Mouse (Mus musculus) limb, embryonic 11.5 days (tissue): ENCODE results near the gene Pear1. TPM values are rescaled to one million over a fixed set of nuclear protein-coding genes. Genes with fewer than 3 reads are reported as not detected.

Experiments
- ATAC-seq: fragments of 200-750 bp; cut with Nextera tagmentation; 2 replicates; pipeline ENCODE4 v1.8.0; 2017; ENCODE audit warnings: low read depth; ENCODE audit not compliant: insufficient number of reproducible peaks, low FRiP score, low TSS enrichment
- DNase-seq: peaks from one replicate; pipeline ENCODE4 v3.0.0-alpha.2; 2015; ENCODE audit warnings: low spot score
- H3K27ac ChIP-seq: fragments of 300-500 bp; sonication (generic); replicated peaks from 2 replicates; pipeline ENCODE4 v1.5.1; 2014; ENCODE audit warnings: low read depth, mild to moderate bottlenecking, low read length
- H3K27me3 ChIP-seq: fragments of 300-500 bp; sonication (generic); 2 replicates; pipeline ENCODE4 v1.6.1; 2014; ENCODE audit warnings: mild to moderate bottlenecking, low read length, mixed read lengths; ENCODE audit not compliant: control insufficient read depth, insufficient read depth
- H3K36me3 ChIP-seq: fragments of 300-500 bp; sonication (generic); 2 replicates; pipeline ENCODE4 v1.6.1; 2014; ENCODE audit warnings: mild to moderate bottlenecking, low read length, moderate library complexity, mixed read lengths; ENCODE audit not compliant: control insufficient read depth, insufficient read depth
- H3K4me1 ChIP-seq: fragments of 300-500 bp; sonication (generic); 2 replicates; pipeline ENCODE4 v1.6.1; 2014; ENCODE audit warnings: low read length, mixed read lengths; ENCODE audit not compliant: control insufficient read depth, insufficient read depth
- H3K4me2 ChIP-seq: fragments of 300-500 bp; sonication (generic); 2 replicates; pipeline ENCODE4 v1.6.1; 2014; ENCODE audit warnings: low read depth, mild to moderate bottlenecking, moderate library complexity; ENCODE audit not compliant: severe bottlenecking
- H3K4me3 ChIP-seq: fragments of 300-500 bp; sonication (generic); 2 replicates; pipeline ENCODE4 v1.5.1; 2014; ENCODE audit warnings: low read depth, low read length
- H3K9ac ChIP-seq: fragments of 300-500 bp; sonication (generic); 2 replicates; pipeline ENCODE4 v1.6.1; 2014; ENCODE audit warnings: mild to moderate bottlenecking, low read length
- H3K9me3 ChIP-seq: fragments of 300-500 bp; sonication (generic); 2 replicates; pipeline ENCODE4 v1.6.1; 2016; ENCODE audit warnings: low read length; ENCODE audit not compliant: control insufficient read depth
- WGBS: fragments of 180-500 bp; shearing (Covaris S2); extraction: QIAGEN DNeasy Blood & Tissue Kit; methylation state at CpG from one replicate; pipeline ENCODE4 v1.1.7; 2014; 5-methylcytosine and 5-hydroxymethylcytosine counted together
- polyA plus RNA-seq: library from polyadenylated mRNA; unstranded; fragments of >200 nt; fragmentation: Nextera tagmentation; extraction: Ambion mirVana; gene quantifications from 2 replicates; pipeline ENCODE4 v1.2.1, GENCODE M21; 2014

The Pear1 gene
- polyA plus RNA-seq, 1 experiment from 2014 or later = 11.3 TPM

DNA sequence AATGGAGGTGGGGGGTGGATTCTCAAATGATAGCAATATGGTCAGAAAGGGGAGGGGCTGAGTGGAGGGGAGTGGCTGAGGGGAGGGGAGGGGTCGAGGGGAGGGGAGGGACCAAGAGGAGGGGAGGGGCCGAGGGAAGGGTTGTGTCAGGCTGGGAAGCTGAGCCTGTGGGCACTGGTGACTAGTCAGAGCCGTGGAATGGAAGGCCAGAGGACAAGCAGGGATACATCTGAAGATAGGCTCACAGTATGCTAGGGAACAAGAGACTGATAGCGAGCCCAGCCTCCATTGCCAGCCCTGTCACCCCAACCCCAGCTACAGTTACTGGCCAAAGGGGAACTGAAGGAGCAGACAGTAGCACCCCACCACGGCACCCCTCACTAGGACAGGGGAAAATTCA is 65.5 kb downstream of the Pear1 start:
- Histone ChIP-seq H3K27ac (no peak overlapping the region), H3K4me2 (no peak overlapping the region), H3K4me3 (no peak overlapping the region), H3K9me3 (no peaks in the 10 kb centered on the region), H3K36me3 (0 out of 2 replicates have a peak, but pooled peaks cover 2% of the 10 kb centered on the region), H3K9ac (no peak overlapping the region), H3K27me3 (0 out of 2 replicates have a peak, but pooled peaks cover 2% of the 10 kb centered on the region), H3K4me1 (peaks cover 33% of the 10 kb centered on the region)
- DNase-seq (no peak), ATAC-seq (no peak)
- 57% methylated on average over 4 of the region's 5 CpGs for WGBS

DNA sequence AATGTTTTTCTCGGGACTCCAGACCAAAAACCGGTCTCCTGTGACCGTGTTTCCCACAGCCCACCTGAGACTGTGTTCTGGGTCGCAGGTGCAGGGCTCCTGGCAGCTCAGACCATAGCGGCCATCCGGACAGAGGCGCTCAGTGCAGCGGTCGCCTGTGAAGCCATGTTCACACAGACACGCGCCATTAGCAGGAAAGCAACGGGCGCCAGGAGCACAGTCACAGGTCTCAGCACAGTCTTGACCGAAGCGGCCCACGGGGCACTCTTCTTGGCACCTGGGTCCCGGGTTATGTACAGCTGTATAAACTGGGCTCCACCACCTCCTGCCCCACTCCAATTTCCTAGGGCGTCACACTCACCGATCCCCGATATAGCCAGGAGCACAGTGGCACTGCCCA is 67.6 kb downstream of the Pear1 start:
- DNase-seq (no peak), ATAC-seq (peak; percentile 28; the same call in 1 of the 2 replicates)
- WGBS = 49% methylated on average over 20 of the region's 20 CpGs
- H3K4me2 ChIP-seq = no peak overlapping the region
- H3K4me3 ChIP-seq = no peak overlapping the region
- H3K27me3 ChIP-seq = 0 out of 2 replicates have a peak, but pooled peaks cover 2% of the 10 kb centered on the region
- H3K9me3 ChIP-seq = no peaks in the 10 kb centered on the region
- peaks cover 12% of the 10 kb centered on the region for H3K4me1 ChIP-seq
- no peak overlapping the region for H3K9ac ChIP-seq
- H3K27ac ChIP-seq = no peak overlapping the region
- H3K36me3 ChIP-seq = 0 out of 2 replicates have a peak, but pooled peaks cover 2% of the 10 kb centered on the region

DNA sequence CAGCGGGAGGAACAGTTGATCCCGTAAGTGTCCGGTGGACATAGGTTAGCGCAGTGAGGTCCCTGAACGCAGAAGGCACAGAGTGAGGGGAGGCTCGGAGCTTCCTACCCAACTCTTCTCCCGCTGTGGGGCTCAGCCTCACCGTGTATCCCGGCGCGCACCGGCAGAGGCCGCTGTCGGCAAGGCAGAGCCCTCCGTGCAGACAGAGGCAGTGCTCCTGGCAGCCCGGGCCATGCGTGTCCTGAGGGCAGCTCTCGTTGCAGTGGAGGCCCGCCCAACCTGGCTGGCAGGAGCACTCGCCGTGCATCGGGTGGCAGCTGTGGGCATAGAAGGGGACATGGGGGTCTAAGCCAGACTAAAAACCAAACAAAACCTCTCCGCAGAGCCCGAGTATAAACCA is 68.1 kb downstream of the Pear1 start:
- H3K4me1 ChIP-seq = peaks cover 8% of the 10 kb centered on the region; the same call in 1 of the 2 replicates
- DNase-seq (peak; percentile 93), ATAC-seq (peak; percentile 77)
- no peak overlapping the region for H3K27ac ChIP-seq
- peak overlapping the region; percentile 29; the same call in 1 of the 2 replicates for H3K4me2 ChIP-seq
- H3K36me3 ChIP-seq = 0 out of 2 replicates have a peak, but pooled peaks cover 2% of the 10 kb centered on the region
- 5% methylated on average over 24 of the region's 24 CpGs for WGBS
- H3K9me3 ChIP-seq = no peaks in the 10 kb centered on the region
- H3K9ac ChIP-seq = peak overlapping the region; percentile 43; the same call in 1 of the 2 replicates
- H3K4me3 ChIP-seq = 0 out of 2 replicates have a peak overlapping the region, but pooled peaks have one; percentile 1
- H3K27me3 ChIP-seq = 0 out of 2 replicates have a peak, but pooled peaks cover 2% of the 10 kb centered on the region

DNA sequence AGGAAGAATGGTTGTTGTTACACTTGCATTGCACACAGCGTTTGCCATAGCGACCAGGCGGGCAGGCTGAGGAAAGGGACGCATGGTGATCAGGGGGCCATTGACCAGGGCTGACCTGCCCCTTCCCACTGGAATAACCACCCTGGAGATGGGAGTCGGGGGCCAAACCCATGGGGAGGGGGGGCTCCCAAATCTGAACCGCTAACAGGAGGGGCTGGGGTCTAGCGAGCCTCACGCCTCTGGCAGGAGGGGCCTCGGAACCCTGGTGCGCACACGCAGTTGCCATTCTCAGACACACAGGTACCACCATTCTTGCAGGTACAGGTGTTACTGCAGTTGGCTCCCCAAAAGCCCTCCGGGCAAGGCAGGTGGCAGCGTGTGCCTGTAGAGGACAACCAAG is 70.3 kb downstream of the Pear1 start:
- Histone ChIP-seq H3K36me3 (0 out of 2 replicates have a peak, but pooled peaks cover 2% of the 10 kb centered on the region), H3K4me2 (no peak overlapping the region), H3K27me3 (0 out of 2 replicates have a peak, but pooled peaks cover 2% of the 10 kb centered on the region), H3K4me1 (peaks cover 2% of the 10 kb centered on the region; the same call in 1 of the 2 replicates), H3K9me3 (no peaks in the 10 kb centered on the region), H3K4me3 (no peak overlapping the region), H3K27ac (no peak overlapping the region), H3K9ac (no peak overlapping the region)
- 81% methylated on average over 13 of the region's 13 CpGs for WGBS
- ATAC-seq (no peak), DNase-seq (no peak)

DNA sequence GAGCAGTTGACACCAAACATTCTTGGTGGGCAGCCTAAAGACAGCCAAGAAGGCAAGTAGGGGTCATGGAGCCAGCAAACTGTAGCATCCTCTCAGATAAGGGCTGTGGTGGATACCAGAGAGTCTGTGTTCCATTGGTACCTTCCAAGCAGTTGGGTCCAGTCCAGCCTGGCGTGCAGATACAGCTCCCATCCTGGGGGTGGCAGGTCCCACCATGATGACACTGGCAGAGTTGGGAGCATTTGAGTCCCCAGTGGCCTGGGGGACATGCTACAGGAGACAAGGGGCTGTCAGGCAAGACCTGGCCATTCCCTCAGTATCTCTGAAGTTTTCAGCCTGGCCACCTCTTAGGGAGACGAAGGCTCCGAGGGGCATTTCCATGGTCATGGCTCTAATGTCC is 71.5 kb downstream of the Pear1 start:
- Histone ChIP-seq H3K27me3 (0 out of 2 replicates have a peak, but pooled peaks cover 2% of the 10 kb centered on the region), H3K9ac (no peak overlapping the region; the same call in 1 of the 2 replicates), H3K4me3 (no peak overlapping the region), H3K4me1 (peaks cover 4% of the 10 kb centered on the region; the same call in 1 of the 2 replicates), H3K27ac (no peak overlapping the region), H3K36me3 (no peaks in the 10 kb centered on the region), H3K9me3 (no peaks in the 10 kb centered on the region), H3K4me2 (no peak overlapping the region)
- ATAC-seq (no peak), DNase-seq (no peak)
- WGBS = 85% methylated on average over 3 of the region's 3 CpGs

DNA sequence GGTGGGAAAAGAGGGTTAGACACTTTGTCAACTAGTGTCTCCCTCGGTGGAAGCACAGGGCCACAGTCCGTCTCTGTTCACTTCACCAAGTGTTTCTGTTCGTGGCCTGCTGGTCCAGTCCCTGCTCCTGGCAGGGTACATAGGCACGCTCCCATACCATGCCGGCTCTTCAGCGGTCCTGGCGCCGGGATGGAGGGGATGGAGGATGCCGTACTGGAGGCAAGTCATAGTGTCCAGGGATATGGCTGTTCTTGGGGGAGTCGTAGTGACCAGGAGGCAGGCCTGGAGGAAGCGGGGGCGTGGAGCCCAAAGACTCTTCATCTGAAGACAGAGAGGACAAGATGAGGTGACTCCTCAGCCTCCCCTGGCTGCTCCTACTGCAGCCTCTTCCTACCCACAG is 74.1 kb downstream of the Pear1 start:
- DNase-seq = no peak
- 88% methylated on average over 12 of the region's 12 CpGs for WGBS
- no peaks in the 10 kb centered on the region for H3K9me3 ChIP-seq
- no peak overlapping the region for H3K4me2 ChIP-seq
- H3K36me3 ChIP-seq = no peaks in the 10 kb centered on the region
- no peak overlapping the region for H3K4me3 ChIP-seq
- H3K9ac ChIP-seq = no peak overlapping the region
- no peaks in the 10 kb centered on the region for H3K27me3 ChIP-seq
- H3K27ac ChIP-seq = no peak overlapping the region
- H3K4me1 ChIP-seq = peaks cover 14% of the 10 kb centered on the region
- ATAC-seq = no peak

DNA sequence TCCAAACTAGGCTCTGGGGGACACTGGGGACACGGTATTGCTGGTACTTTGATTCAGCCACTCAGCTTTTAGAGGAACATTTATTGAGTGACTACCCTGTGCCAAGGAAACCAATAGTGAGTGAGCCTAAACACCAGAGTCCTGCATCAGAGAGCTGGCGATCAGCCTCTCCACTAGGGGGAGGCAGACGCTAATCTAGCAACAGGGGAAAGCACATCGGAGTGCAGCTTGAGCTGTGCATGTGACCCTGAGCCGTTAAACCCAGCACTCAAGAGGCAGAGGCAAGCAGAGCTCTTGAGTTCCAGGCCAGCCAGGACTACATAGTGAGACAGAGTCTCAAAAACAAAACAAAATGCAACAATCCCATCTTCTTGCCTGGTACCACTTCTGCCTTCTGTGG is 75.1 kb downstream of the Pear1 start:
- Histone ChIP-seq H3K4me2 (no peak overlapping the region), H3K27me3 (no peaks in the 10 kb centered on the region), H3K4me1 (peaks cover 17% of the 10 kb centered on the region), H3K36me3 (no peaks in the 10 kb centered on the region), H3K4me3 (no peak overlapping the region), H3K9ac (no peak overlapping the region), H3K27ac (no peak overlapping the region), H3K9me3 (no peaks in the 10 kb centered on the region)
- WGBS = 19% methylated on average over 5 of the region's 5 CpGs
- no peak for ATAC-seq
- DNase-seq = peak; percentile 58

DNA sequence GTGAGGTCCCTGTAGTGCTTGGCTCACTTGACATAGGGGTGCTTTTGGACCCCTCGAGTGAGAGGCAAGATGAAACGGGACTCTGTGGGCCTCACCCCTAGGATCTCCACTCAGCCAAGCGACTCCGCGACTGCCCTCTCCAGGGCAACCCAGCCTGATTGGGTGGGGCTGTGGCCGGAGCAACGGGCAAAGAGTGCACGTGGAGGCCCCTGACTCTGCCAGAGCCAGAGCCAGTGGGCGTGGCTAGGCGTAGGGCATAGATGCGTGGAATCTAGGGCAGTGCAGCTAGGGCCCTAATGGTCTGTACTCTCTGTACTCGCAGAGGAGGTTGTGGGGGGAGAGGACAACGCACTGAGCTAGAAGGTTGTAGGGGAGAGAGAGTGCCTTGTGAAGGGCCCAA is 75.7 kb downstream of the Pear1 start, which contains the start of gene Lrrc71:
Lrrc71 (minus strand) TSS at position 195 of the 400 bp plus-strand sequence.
- H3K27ac ChIP-seq = no peak within 1 kb of the TSS
- H3K4me3 ChIP-seq = no peak within 1 kb of the TSS
- no peak within 1 kb of the TSS for H3K4me2 ChIP-seq
- no peaks in the 10 kb centered on the region for H3K9me3 ChIP-seq
- WGBS = 44% methylated on average over 13 of the region's 13 CpGs
- no peaks in the 10 kb centered on the region for H3K36me3 ChIP-seq
- H3K9ac ChIP-seq = 0 out of 2 replicates have a peak within 1 kb of the TSS, but pooled peaks have one; percentile 5
- H3K27me3 ChIP-seq = no peaks in the 10 kb centered on the region
- peaks cover 17% of the 10 kb centered on the region for H3K4me1 ChIP-seq
- no peak for DNase-seq
- no peak for ATAC-seq
